Mouse (Mus musculus): Measurements from ENCODE around the gene Cldn3.

DNA sequence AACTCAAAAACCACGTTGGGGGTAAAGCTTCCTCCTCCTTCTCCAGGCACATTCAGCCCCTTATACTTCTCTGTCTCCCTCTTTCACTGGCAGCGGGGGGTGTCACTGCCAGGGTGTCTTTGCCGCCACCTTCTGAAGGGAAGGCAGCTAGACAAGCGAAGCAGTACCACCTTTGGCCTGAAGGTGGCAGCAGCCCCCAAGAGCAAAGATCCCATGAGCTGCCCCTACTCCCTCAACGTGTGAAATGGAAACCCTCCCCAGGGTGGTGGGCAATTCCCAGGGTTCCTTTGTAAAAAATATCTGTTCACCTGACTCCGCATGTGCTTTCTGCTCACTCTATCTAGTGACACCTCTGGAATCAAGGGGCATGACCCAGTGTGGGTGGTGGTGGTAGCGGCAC, 29.5 kb downstream of the Cldn3 start:
- TF ChIP-seq CTCF (IDR thresholded peaks at IDR 0.05; ENCODE audit: borderline replicate concordance, extremely low read depth, insufficient read depth, insufficient read length) (peak; percentile 99), POLR2A (IDR thresholded peaks at IDR 0.05; ENCODE audit: borderline replicate concordance, extremely low read depth, insufficient read depth, insufficient read length, poor library complexity, severe bottlenecking) (no peak)

Measured in brain, embryonic 14.5 days (tissue).